Mouse (Mus musculus) liver, adult 2 months (tissue): ENCODE results near the gene 1700020D05Rik.
A peak's percentile ranks its signal among the peaks of the same experiment; 100 is the strongest.

Source experiments
- CTCF ChIP-seq: fragments of 200-500 bp; IDR thresholded peaks from 2 replicates; pipeline ENCODE4 v1.5.1; 2011; ENCODE audit warnings: low read depth, low read length, control low read depth
- POLR2A ChIP-seq: fragments of 200-500 bp; IDR thresholded peaks from 2 replicates; pipeline ENCODE4 v1.6.1; 2011; ENCODE audit warnings: low read length, control low read depth; ENCODE audit not compliant: insufficient read depth; ENCODE audit errors: extremely low read depth

GRCm38 (mm10) chr19:5490898-5491708, 12.5 kb downstream of the 1700020D05Rik start:
- no peak for TF ChIP-seq CTCF
- peak; percentile 62 for TF ChIP-seq POLR2A
